Mouse (Mus musculus) embryonic fibroblast, embryonic 13.5 days (primary cell): Measurements from ENCODE around the gene Dtx1.

Experiments used
- CTCF ChIP-seq: IDR thresholded peaks from 2 replicates; pipeline ENCODE4 v1.5.1; 2011; ENCODE audit warnings: mild to moderate bottlenecking, control low read depth, low read length, moderate library complexity, borderline replicate concordance; ENCODE audit not compliant: insufficient read depth
- POLR2A ChIP-seq: IDR thresholded peaks from 2 replicates; pipeline ENCODE4 v1.6.1; 2011; ENCODE audit warnings: low read depth, mild to moderate bottlenecking, control low read depth, low read length, moderate library complexity

- no peak for TF ChIP-seq CTCF
- no peak for TF ChIP-seq POLR2A
Observed at GRCm38 (mm10) chr5:120631128-120631527, 80.6 kb downstream of the Dtx1 start.
